27 mouse cellular contexts compared by ENCODE assay signal in genomic region chr13:58536466-58537231, GRCm38 (mm10).
DNase-seq lines count a peak whose midpoint lies in the region; ATAC-seq and TF ChIP-seq lines count a peak whose summit lies in the region.
"Had no signal": no experiment of that assay in that cellular context is flagged by ENCODE, and none has a peak within 500 bp of the region (broad histone marks: within the 10 kb centered on the region; RNA-seq: fewer than 3 reads in every experiment).

No protein-coding gene starts in this region.

- H3K4me3 ChIP-seq in G1E (ENCODE audit: low read depth, low read length) = no peak overlapping the region
- no peak overlapping the region for H3K4me3 ChIP-seq in liver, embryonic 15.5 days (replicated peaks)
- H3K4me3 ChIP-seq: forebrain, embryonic 10.5 days; forebrain, embryonic 15.5 days; gastrocnemius, adult 2 months; heart, embryonic 13.5 days; left cerebral cortex, adult 2 months; limb, embryonic 13.5 days; midbrain, embryonic 13.5 days; neural tube, embryonic 13.5 days had no signal

- H3K27ac ChIP-seq in liver, embryonic 15.5 days (replicated peaks) = 0 out of 2 replicates have a peak overlapping the region, but pooled peaks have one; percentile 83
- H3K27ac ChIP-seq: forebrain, embryonic 10.5 days; forebrain, embryonic 15.5 days; gastrocnemius, adult 2 months; heart, embryonic 13.5 days; hindbrain, embryonic 14.5 days; left cerebral cortex, adult 2 months; limb, embryonic 13.5 days; midbrain, embryonic 13.5 days; neural tube, embryonic 13.5 days had no signal

- TF ChIP-seq CTCF in G1E (IDR thresholded peaks at IDR 0.05; ENCODE audit: low read depth, low read length) = no peak

- no peak overlapping the region for H3K9ac ChIP-seq in liver, embryonic 15.5 days
- H3K9ac ChIP-seq: forebrain, embryonic 15.5 days; heart, embryonic 13.5 days; hindbrain, embryonic 14.5 days; limb, embryonic 13.5 days; midbrain, embryonic 13.5 days; neural tube, embryonic 13.5 days had no signal

- H3K27me3 ChIP-seq in G1E (ENCODE audit: insufficient read depth, low read length) = no peaks in the 10 kb centered on the region
- no peaks in the 10 kb centered on the region for H3K27me3 ChIP-seq in liver, embryonic 15.5 days
- H3K27me3 ChIP-seq: forebrain, embryonic 15.5 days; heart, embryonic 13.5 days; limb, embryonic 13.5 days; midbrain, embryonic 13.5 days; neural tube, embryonic 13.5 days had no signal

- peaks cover 32% of the 10 kb centered on the region for H3K36me3 ChIP-seq in G1E (replicated peaks)
- H3K36me3 ChIP-seq in liver, embryonic 15.5 days (replicated peaks) = no peaks in the 10 kb centered on the region
- H3K36me3 ChIP-seq: forebrain, embryonic 10.5 days; forebrain, embryonic 15.5 days; heart, embryonic 13.5 days; limb, embryonic 13.5 days; midbrain, embryonic 13.5 days; neural tube, embryonic 13.5 days had no signal

- 55% methylated on average over 2 of the region's 2 CpGs for WGBS in liver, embryonic 15.5 days (ENCODE audit: insufficient replicate concordance)

- H3K4me2 ChIP-seq in liver, embryonic 15.5 days = no peak overlapping the region
- H3K4me2 ChIP-seq: forebrain, embryonic 15.5 days; heart, embryonic 13.5 days; hindbrain, embryonic 14.5 days; limb, embryonic 13.5 days; midbrain, embryonic 13.5 days; neural tube, embryonic 13.5 days had no signal

- no peaks in the 10 kb centered on the region for H3K9me3 ChIP-seq in G1E (replicated peaks)
- no peaks in the 10 kb centered on the region for H3K9me3 ChIP-seq in liver, embryonic 15.5 days (replicated peaks)
- H3K9me3 ChIP-seq: forebrain, embryonic 15.5 days; heart, embryonic 13.5 days; limb, embryonic 13.5 days; midbrain, embryonic 13.5 days; neural tube, embryonic 13.5 days had no signal

- DNase-seq in A20 (ENCODE audit: low read depth, low spot score) = peak; percentile 40
- no peak for DNase-seq in G1E (ENCODE audit: low spot score)
- no peak for DNase-seq in testis, postnatal 14 days (ENCODE audit: low spot score)
- no peak for DNase-seq in kidney, postnatal 36 days
- no peak for DNase-seq in T-cell, adult 2 months (ENCODE audit: low spot score)
- DNase-seq: adrenal gland, adult 8-10 months; B cell, adult 2 months; cerebellum, adult 8-10 months; cerebellum, postnatal 36 days; gastrocnemius, adult 2 months; gastrocnemius, postnatal 36 days; heart, adult 18-20 months; heart, postnatal 10 days; kidney, adult 18-20 months; lung, adult 18-20 months; lung, postnatal 4 days had no signal

- 0 out of 2 replicates have a peak, but pooled peaks have one; percentile 23 for ATAC-seq in G1E (ENCODE audit: extremely low read depth, insufficient number of reproducible peaks, low FRiP score, poor library complexity, severe bottlenecking)
- ATAC-seq in erythroblast, adult 5-6 weeks (replicated peaks; ENCODE audit: low FRiP score, poor library complexity, severe bottlenecking) = peak; percentile 48; the same call in 1 of the 2 replicates
- no peak for ATAC-seq in liver, embryonic 15.5 days (ENCODE audit: insufficient read depth)
- ATAC-seq: forebrain, embryonic 15.5 days; lung, postnatal 0 days; midbrain, embryonic 13.5 days had no signal

- peaks cover 81% of the 10 kb centered on the region for H3K4me1 ChIP-seq in G1E (ENCODE audit: insufficient read depth, low read depth, low read length)
- H3K4me1 ChIP-seq in liver, embryonic 15.5 days (replicated peaks) = peaks cover 61% of the 10 kb centered on the region
- H3K4me1 ChIP-seq: forebrain, embryonic 15.5 days; limb, embryonic 13.5 days; midbrain, embryonic 13.5 days; neural tube, embryonic 13.5 days had no signal
